ENCODE assay signal across 26 mouse cellular contexts in genomic region chr3:54379981-54380380, GRCm38 (mm10). TPM values are rescaled to one million over a fixed set of nuclear protein-coding genes. Genes with fewer than 3 reads are reported as not detected.
"Had no signal": no experiment of that assay in that cellular context is flagged by ENCODE, and none has a peak within 500 bp of the region (broad histone marks: within the 10 kb centered on the region; RNA-seq: fewer than 3 reads in every experiment).

No protein-coding gene starts in this region.

- H3K36me3 ChIP-seq: limb, embryonic 10.5 days; liver, embryonic 12.5 days; liver, embryonic 15.5 days; midbrain, embryonic 10.5 days; midbrain, embryonic 13.5 days; neural tube, embryonic 13.5 days had no signal

- H3K27ac ChIP-seq: layer of hippocampus, adult 2 months; limb, embryonic 10.5 days; limb, embryonic 13.5 days; liver, embryonic 12.5 days; liver, embryonic 15.5 days; lung, embryonic 15.5 days; midbrain, embryonic 10.5 days; midbrain, embryonic 13.5 days; neural tube, embryonic 13.5 days; stomach, postnatal 0 days had no signal

- DNase-seq: layer of hippocampus, adult 9-11 months; liver; lung, adult 18-20 months; lung, postnatal 10 days; lung, postnatal 36 days; right cerebral cortex, adult 18-20 months; right cerebral cortex, postnatal 14 days; right cerebral cortex, postnatal 4 days; thymus, adult 2 months; thymus, postnatal 14 days; thymus, postnatal 4 days had no signal

- H3K9ac ChIP-seq: limb, embryonic 13.5 days; liver, embryonic 12.5 days; liver, embryonic 15.5 days; lung, embryonic 15.5 days; midbrain, embryonic 13.5 days; neural tube, embryonic 13.5 days had no signal

- H3K4me1 ChIP-seq: limb, embryonic 13.5 days; liver, embryonic 12.5 days; liver, embryonic 15.5 days; lung, embryonic 15.5 days; megakaryocyte, embryonic 14.5 days had no signal

- ATAC-seq: intestine, postnatal 0 days; liver, embryonic 12.5 days; midbrain, embryonic 13.5 days; midbrain, embryonic 16.5 days had no signal

- H3K27me3 ChIP-seq: limb, embryonic 13.5 days; liver, embryonic 12.5 days; liver, embryonic 15.5 days; lung, embryonic 15.5 days; megakaryocyte, embryonic 14.5 days; midbrain, embryonic 13.5 days; neural tube, embryonic 13.5 days had no signal

- H3K4me3 ChIP-seq: layer of hippocampus, adult 2 months; limb, embryonic 10.5 days; limb, embryonic 13.5 days; liver, embryonic 12.5 days; liver, embryonic 15.5 days; lung, embryonic 15.5 days; megakaryocyte, embryonic 14.5 days; midbrain, embryonic 10.5 days; midbrain, embryonic 13.5 days; myocyte; neural tube, embryonic 13.5 days had no signal

- H3K9me3 ChIP-seq: limb, embryonic 10.5 days; limb, embryonic 13.5 days; liver, embryonic 12.5 days; liver, embryonic 15.5 days; lung, embryonic 15.5 days; midbrain, embryonic 10.5 days; midbrain, embryonic 13.5 days; neural tube, embryonic 13.5 days had no signal

- H3K4me2 ChIP-seq: limb, embryonic 13.5 days; liver, embryonic 12.5 days; liver, embryonic 15.5 days; lung, embryonic 15.5 days; midbrain, embryonic 13.5 days; neural tube, embryonic 13.5 days had no signal

RNA-seq across cellular contexts. Expression of gene Postn, which starts 19.1 kb away (rescaled TPM):
- total RNA-seq: monocyte, adult 5-6 weeks had no signal
